Mouse (Mus musculus) embryonic facial prominence, embryonic 11.5 days (tissue): ENCODE data around the gene Sfi1. TPM values are rescaled to one million over a fixed set of nuclear protein-coding genes. Genes with fewer than 3 reads are reported as not detected.
A peak's percentile ranks its signal among the peaks of the same experiment; 100 is the strongest.
"Not testable (repeated sequence)": the region's sequence is repeated elsewhere in the genome, so short reads cannot be mapped to it uniquely, and the experiment has no call there.

Experiments used
- ATAC-seq: fragments of 200-750 bp; cut with Nextera tagmentation; replicated peaks from 2 replicates; pipeline ENCODE4 v1.8.0; 2017; ENCODE audit warnings: low read depth; ENCODE audit not compliant: insufficient number of reproducible peaks, low FRiP score, low TSS enrichment
- DNase-seq: peaks from one replicate; pipeline ENCODE4 v3.0.0-alpha.2; 2015; ENCODE audit warnings: low spot score
- H3K27ac ChIP-seq: fragments of 300-500 bp; sonication (generic); replicated peaks from 2 replicates; pipeline ENCODE4 v1.5.1; 2014; ENCODE audit warnings: mild to moderate bottlenecking, low read depth, low read length, control low read depth
- H3K27me3 ChIP-seq: fragments of 300-500 bp; sonication (generic); 2 replicates; pipeline ENCODE4 v1.6.1; 2014; ENCODE audit warnings: mild to moderate bottlenecking, low read length, moderate library complexity, mixed read lengths; ENCODE audit not compliant: control insufficient read depth, insufficient read depth
- H3K36me3 ChIP-seq: fragments of 300-500 bp; sonication (generic); replicated peaks from 2 replicates; pipeline ENCODE4 v1.6.1; 2014; ENCODE audit warnings: low read depth, mild to moderate bottlenecking, low read length, moderate library complexity, mixed read lengths; ENCODE audit not compliant: control insufficient read depth, insufficient read depth
- H3K4me1 ChIP-seq: fragments of 300-500 bp; sonication (generic); 2 replicates; pipeline ENCODE4 v1.6.1; 2014; ENCODE audit warnings: low read length, mixed read lengths; ENCODE audit not compliant: control insufficient read depth, insufficient read depth
- H3K4me2 ChIP-seq: fragments of 300-500 bp; sonication (generic); 2 replicates; pipeline ENCODE4 v1.6.1; 2014; ENCODE audit warnings: low read depth, mild to moderate bottlenecking, control low read depth, low read length, moderate library complexity
- H3K4me3 ChIP-seq: fragments of 300-500 bp; sonication (generic); 2 replicates; pipeline ENCODE4 v1.5.1; 2014; ENCODE audit warnings: low read depth, low read length, control low read depth
- H3K9ac ChIP-seq: fragments of 300-500 bp; sonication (generic); replicated peaks from 2 replicates; pipeline ENCODE4 v1.6.1; 2014; ENCODE audit warnings: mild to moderate bottlenecking, control low read depth, low read length
- H3K9me3 ChIP-seq: fragments of 300-500 bp; sonication (generic); replicated peaks from 2 replicates; pipeline ENCODE4 v1.6.1; 2016; ENCODE audit warnings: mild to moderate bottlenecking, low read length, inconsistent platforms, mixed read lengths; ENCODE audit not compliant: control insufficient read depth
- WGBS: fragments of 180-500 bp; shearing (Covaris S2); extraction: QIAGEN DNeasy Blood & Tissue Kit; methylation state at CpG from one replicate; pipeline ENCODE4 v1.1.7; 2014; 5-methylcytosine and 5-hydroxymethylcytosine counted together
- polyA plus RNA-seq: library from polyadenylated mRNA; unstranded; fragments of >200 nt; fragmentation: Nextera tagmentation; extraction: Ambion mirVana; gene quantifications from 2 replicates; pipeline ENCODE4 v1.2.1, GENCODE M21; 2014

Sfi1 gene
- polyA plus RNA-seq, 1 experiment from 2014 or later, result 6.5 TPM

- H3K4me3 ChIP-seq, result no peak overlapping the region
- no peak overlapping the region for H3K9ac ChIP-seq
- WGBS, result 94% methylated on average over 3 of the region's 3 CpGs
- peaks cover 10% of the 10 kb centered on the region for H3K36me3 ChIP-seq
- DNase-seq (no peak), ATAC-seq (no peak)
- no peaks in the 10 kb centered on the region for H3K27me3 ChIP-seq
- no peak overlapping the region for H3K27ac ChIP-seq
- no peaks in the 10 kb centered on the region for H3K4me1 ChIP-seq
- H3K9me3 ChIP-seq, result no peaks in the 10 kb centered on the region
- H3K4me2 ChIP-seq, result no peak overlapping the region
These were observed 13.5 kb upstream of the Sfi1 start for GRCm38 (mm10) chr11:3206783-3207182.

GRCm38 (mm10) chr11:3205207-3205606 lies 11.9 kb upstream of the Sfi1 start:
- no peak overlapping the region for H3K9ac ChIP-seq
- H3K36me3 ChIP-seq, result peaks cover 10% of the 10 kb centered on the region
- H3K27ac ChIP-seq, result no peak overlapping the region
- 95% methylated on average over 3 of the region's 3 CpGs for WGBS
- no peak overlapping the region for H3K4me2 ChIP-seq
- ATAC-seq (no peak), DNase-seq (no peak)
- no peak overlapping the region for H3K4me3 ChIP-seq
- H3K4me1 ChIP-seq, result no peaks in the 10 kb centered on the region
- H3K9me3 ChIP-seq, result no peaks in the 10 kb centered on the region
- no peaks in the 10 kb centered on the region for H3K27me3 ChIP-seq

- H3K9me3 ChIP-seq, result no peaks in the 10 kb centered on the region
- no peak overlapping the region for H3K9ac ChIP-seq
- 95% methylated on average over 2 of the region's 2 CpGs for WGBS
- DNase-seq (no peak), ATAC-seq (no peak)
- no peak overlapping the region for H3K4me3 ChIP-seq
- no peak overlapping the region for H3K27ac ChIP-seq
- no peaks in the 10 kb centered on the region for H3K4me1 ChIP-seq
- H3K27me3 ChIP-seq, result no peaks in the 10 kb centered on the region
- H3K36me3 ChIP-seq, result peaks cover 7% of the 10 kb centered on the region; the same call in 1 of the 2 replicates
- H3K4me2 ChIP-seq, result no peak overlapping the region; the same call in 1 of the 2 replicates
These were observed 10.5 kb upstream of the Sfi1 start for GRCm38 (mm10) chr11:3203771-3204170.

GRCm38 (mm10) chr11:3202781-3203441 lies 9.6 kb upstream of the Sfi1 start:
- Histone ChIP-seq H3K4me2 (peak overlapping the region; percentile 1), H3K9ac (peak overlapping the region; percentile 47), H3K4me1 (no peaks in the 10 kb centered on the region), H3K27ac (no peak overlapping the region), H3K4me3 (peak overlapping the region; percentile 38), H3K27me3 (no peaks in the 10 kb centered on the region), H3K9me3 (no peaks in the 10 kb centered on the region), H3K36me3 (peaks cover 7% of the 10 kb centered on the region; the same call in 1 of the 2 replicates)
- ATAC-seq, result peak; percentile 11
- WGBS, result under 1% methylated on average over 40 of the region's 57 CpGs
- DNase-seq, result peak; percentile 30

GRCm38 (mm10) chr11:3202231-3202701 lies 9.0 kb upstream of the Sfi1 start, which contains the start of gene Eif4enif1:
TSS of gene Eif4enif1 (plus strand) at chr11:3202392.
- ATAC-seq, result peak; percentile 61
- Histone ChIP-seq H3K4me3 (peak within 1 kb of the TSS; percentile 38), H3K36me3 (peaks cover 4% of the 10 kb centered on the region; the same call in 1 of the 2 replicates), H3K9ac (peak within 1 kb of the TSS; percentile 47), H3K4me2 (peak within 1 kb of the TSS; percentile 1), H3K27ac (0 out of 2 replicates have a peak within 1 kb of the TSS, but pooled peaks have one; percentile 0), H3K4me1 (no peaks in the 10 kb centered on the region), H3K9me3 (no peaks in the 10 kb centered on the region), H3K27me3 (no peaks in the 10 kb centered on the region)
- DNase-seq, result peak; percentile 90
- WGBS, result under 1% methylated on average over 45 of the region's 57 CpGs

- DNase-seq (peak; percentile 50), ATAC-seq (no peak)
- H3K4me2 ChIP-seq, result no peak overlapping the region
- 0 out of 2 replicates have a peak overlapping the region, but pooled peaks have one; percentile 0 for H3K9ac ChIP-seq
- H3K27ac ChIP-seq, result no peak overlapping the region
- 9% methylated on average over 16 of the region's 16 CpGs for WGBS
- H3K36me3 ChIP-seq, result peaks cover 4% of the 10 kb centered on the region; the same call in 1 of the 2 replicates
- peak overlapping the region; percentile 38 for H3K4me3 ChIP-seq
- no peaks in the 10 kb centered on the region for H3K9me3 ChIP-seq
- H3K4me1 ChIP-seq, result no peaks in the 10 kb centered on the region
- H3K27me3 ChIP-seq, result no peaks in the 10 kb centered on the region
These were observed 8.3 kb upstream of the Sfi1 start for GRCm38 (mm10) chr11:3201326-3202230.

- DNase-seq, H3K27ac ChIP-seq, H3K4me2 ChIP-seq, H3K4me3 ChIP-seq, H3K4me1 ChIP-seq, H3K9me3 ChIP-seq, H3K27me3 ChIP-seq, H3K36me3 ChIP-seq, H3K9ac ChIP-seq, ATAC-seq: not testable (repeated sequence)
- 88% methylated on average over 6 of the region's 7 CpGs for WGBS
These were observed 7.4 kb upstream of the Sfi1 start for GRCm38 (mm10) chr11:3200636-3201035.
